Mouse (Mus musculus) liver, postnatal 0 days (tissue): ENCODE results near the gene Lcmt1. TPM values are rescaled to one million over a fixed set of nuclear protein-coding genes. Genes with fewer than 3 reads are reported as not detected.

Source experiments
- ATAC-seq: fragments of 200-750 bp; cut with Nextera tagmentation; 2 replicates; pipeline ENCODE4 v1.8.0; 2017; ENCODE audit warnings: mild to moderate bottlenecking, moderate library complexity
- DNase-seq: peaks from one replicate; pipeline ENCODE4 v3.0.0-alpha.2; 2016
- H3K27ac ChIP-seq: fragments of 300-500 bp; sonication (generic); 2 replicates; pipeline ENCODE4 v1.5.1; 2014; ENCODE audit warnings: antibody characterized with exemption, moderate library complexity, mild to moderate bottlenecking, low read depth
- H3K27me3 ChIP-seq: fragments of 300-500 bp; sonication (generic); 2 replicates; pipeline ENCODE4 v1.6.1; 2014; ENCODE audit warnings: low read length, control low read depth, mixed read lengths; ENCODE audit not compliant: insufficient read depth
- H3K36me3 ChIP-seq: fragments of 300-500 bp; sonication (generic); replicated peaks from 2 replicates; pipeline ENCODE4 v1.6.1; 2014; ENCODE audit warnings: mild to moderate bottlenecking, control low read depth, low read length, moderate library complexity, mixed read lengths; ENCODE audit not compliant: insufficient read depth
- H3K4me1 ChIP-seq: fragments of 300-500 bp; sonication (generic); 2 replicates; pipeline ENCODE4 v1.6.1; 2014; ENCODE audit warnings: antibody characterized with exemption, mild to moderate bottlenecking, control low read depth; ENCODE audit not compliant: insufficient read depth
- H3K4me2 ChIP-seq: fragments of 300-500 bp; sonication (generic); 2 replicates; pipeline ENCODE4 v1.6.1; 2014; ENCODE audit warnings: low read depth, mild to moderate bottlenecking, low read length, moderate library complexity, mixed read lengths
- H3K4me3 ChIP-seq: fragments of 300-500 bp; sonication (generic); 2 replicates; pipeline ENCODE4 v1.5.1; 2014; ENCODE audit warnings: low read depth, low read length
- H3K9ac ChIP-seq: fragments of 300-500 bp; sonication (generic); replicated peaks from 2 replicates; pipeline ENCODE4 v1.6.1; 2014; ENCODE audit warnings: mild to moderate bottlenecking, moderate library complexity
- H3K9me3 ChIP-seq: fragments of 300-500 bp; sonication (generic); 2 replicates; pipeline ENCODE4 v1.6.1; 2016; ENCODE audit warnings: mild to moderate bottlenecking, control low read depth, low read length, mixed read lengths
- CTCF ChIP-seq: sonication (generic); IDR thresholded peaks from 2 replicates; pipeline ENCODE4 v1.5.1; 2016; ENCODE audit warnings: antibody characterized with exemption, low read depth
- EP300 ChIP-seq: IDR thresholded peaks from 2 replicates; pipeline ENCODE4 v1.6.1; 2016; ENCODE audit warnings: antibody characterized with exemption, low read depth, mild to moderate bottlenecking
- WGBS: fragments of 180-500 bp; shearing (Covaris S2); extraction: QIAGEN DNeasy Blood & Tissue Kit; methylation state at CpG from one replicate; pipeline ENCODE4 v1.1.7; 2014; ENCODE audit not compliant: insufficient replicate concordance; 5-methylcytosine and 5-hydroxymethylcytosine counted together
- polyA plus RNA-seq: library from polyadenylated mRNA; unstranded; fragments of >200 nt; fragmentation: Nextera tagmentation; extraction: Ambion mirVana; gene quantifications from 2 replicates; pipeline ENCODE4 v1.2.1, GENCODE M21; 2015

Lcmt1 gene
- polyA plus RNA-seq, 1 experiment from 2014 or later, result 10.8 TPM

- no peaks in the 10 kb centered on the region for H3K27me3 ChIP-seq
- under 1% methylated on average over 35 of the region's 51 CpGs for WGBS
- DNase-seq (peak; percentile 59), ATAC-seq (peak; percentile 5; the same call in 1 of the 2 replicates)
- no peaks in the 10 kb centered on the region for H3K9me3 ChIP-seq
- peaks cover 45% of the 10 kb centered on the region for H3K4me1 ChIP-seq
- peak overlapping the region; percentile 93 for H3K27ac ChIP-seq
- H3K36me3 ChIP-seq, result no peaks in the 10 kb centered on the region; the same call in 1 of the 2 replicates
- H3K9ac ChIP-seq, result peak overlapping the region; percentile 95
- H3K4me2 ChIP-seq, result peak overlapping the region; percentile 97
- 0 out of 2 replicates have a peak, but pooled peaks have one; percentile 11 for TF ChIP-seq CTCF
- 0 out of 2 replicates have a peak, but pooled peaks have one; percentile 3 for TF ChIP-seq EP300
- peak overlapping the region; percentile 65 for H3K4me3 ChIP-seq
These were observed 522 bp upstream of the Lcmt1 start for GRCm38 (mm10) chr7:123368778-123369746.

GRCm38 (mm10) chr7:123370700-123371099 is 1.1 kb downstream of the Lcmt1 start:
- peak overlapping the region; percentile 93 for H3K27ac ChIP-seq
- no peaks in the 10 kb centered on the region for H3K27me3 ChIP-seq
- H3K9me3 ChIP-seq, result no peaks in the 10 kb centered on the region
- no peak for ATAC-seq
- peak; percentile 21 for DNase-seq
- no peaks in the 10 kb centered on the region; the same call in 1 of the 2 replicates for H3K36me3 ChIP-seq
- peak overlapping the region; percentile 65 for H3K4me3 ChIP-seq
- TF ChIP-seq CTCF, result no peak
- TF ChIP-seq EP300, result no peak
- WGBS, result 61% methylated on average over 9 of the region's 9 CpGs
- peak overlapping the region; percentile 95 for H3K9ac ChIP-seq
- H3K4me2 ChIP-seq, result peak overlapping the region; percentile 97
- H3K4me1 ChIP-seq, result peaks cover 38% of the 10 kb centered on the region

- no peaks in the 10 kb centered on the region for H3K9me3 ChIP-seq
- H3K36me3 ChIP-seq, result no peaks in the 10 kb centered on the region; the same call in 1 of the 2 replicates
- no peak for DNase-seq
- no peak overlapping the region for H3K4me2 ChIP-seq
- no peak overlapping the region for H3K27ac ChIP-seq
- peak; percentile 42; the same call in 1 of the 2 replicates for TF ChIP-seq CTCF
- no peak for TF ChIP-seq EP300
- H3K4me1 ChIP-seq, result peaks cover 30% of the 10 kb centered on the region
- WGBS, result 60% methylated on average over 3 of the region's 3 CpGs
- no peak overlapping the region for H3K9ac ChIP-seq
- ATAC-seq, result no peak
- no peak overlapping the region for H3K4me3 ChIP-seq
- no peaks in the 10 kb centered on the region for H3K27me3 ChIP-seq
These were observed 1.9 kb downstream of the Lcmt1 start for GRCm38 (mm10) chr7:123371501-123371900.

GRCm38 (mm10) chr7:123377443-123378400 is 8.1 kb downstream of the Lcmt1 start:
- 0 out of 2 replicates have a peak, but pooled peaks have one; percentile 11 for TF ChIP-seq CTCF
- TF ChIP-seq EP300, result no peak
- peak; percentile 100 for ATAC-seq
- Histone ChIP-seq H3K9me3 (no peaks in the 10 kb centered on the region), H3K4me3 (peak overlapping the region; percentile 69), H3K4me2 (peak overlapping the region; percentile 88), H3K27ac (peak overlapping the region; percentile 36), H3K36me3 (no peaks in the 10 kb centered on the region), H3K4me1 (peaks cover 11% of the 10 kb centered on the region), H3K27me3 (no peaks in the 10 kb centered on the region), H3K9ac (peak overlapping the region; percentile 75)
- DNase-seq, result peak; percentile 97
- 4% methylated on average over 41 of the region's 41 CpGs for WGBS

GRCm38 (mm10) chr7:123385693-123386407 is 16.3 kb downstream of the Lcmt1 start:
- Histone ChIP-seq H3K4me1 (peaks cover 4% of the 10 kb centered on the region; the same call in 1 of the 2 replicates), H3K9ac (no peak overlapping the region), H3K36me3 (peaks cover 4% of the 10 kb centered on the region), H3K9me3 (no peaks in the 10 kb centered on the region), H3K4me2 (0 out of 2 replicates have a peak overlapping the region, but pooled peaks have one; percentile 6), H3K27me3 (no peaks in the 10 kb centered on the region), H3K27ac (peak overlapping the region; percentile 24), H3K4me3 (no peak overlapping the region)
- WGBS, result 63% methylated on average over 11 of the region's 11 CpGs
- TF ChIP-seq CTCF (no peak), EP300 (no peak)
- ATAC-seq (peak; percentile 47), DNase-seq (peak; percentile 47)
